Mouse (Mus musculus) thymus, adult 2 months (tissue): Measurements from ENCODE around the gene Ppfibp2.

Experiments
- CTCF ChIP-seq: fragments of 200-500 bp; IDR thresholded peaks from 2 replicates; pipeline ENCODE4 v1.5.1; 2012; ENCODE audit warnings: mild to moderate bottlenecking, control low read depth, low read length, moderate library complexity, borderline replicate concordance; ENCODE audit not compliant: control insufficient read depth, poor library complexity, insufficient read depth; ENCODE audit errors: extremely low read depth
- POLR2A ChIP-seq: fragments of 200-500 bp; IDR thresholded peaks from 2 replicates; pipeline ENCODE4 v1.6.1; 2012; ENCODE audit warnings: mild to moderate bottlenecking, low read length, control low read depth, moderate library complexity; ENCODE audit not compliant: control insufficient read depth, poor library complexity, insufficient read depth; ENCODE audit errors: extremely low read depth

DNA sequence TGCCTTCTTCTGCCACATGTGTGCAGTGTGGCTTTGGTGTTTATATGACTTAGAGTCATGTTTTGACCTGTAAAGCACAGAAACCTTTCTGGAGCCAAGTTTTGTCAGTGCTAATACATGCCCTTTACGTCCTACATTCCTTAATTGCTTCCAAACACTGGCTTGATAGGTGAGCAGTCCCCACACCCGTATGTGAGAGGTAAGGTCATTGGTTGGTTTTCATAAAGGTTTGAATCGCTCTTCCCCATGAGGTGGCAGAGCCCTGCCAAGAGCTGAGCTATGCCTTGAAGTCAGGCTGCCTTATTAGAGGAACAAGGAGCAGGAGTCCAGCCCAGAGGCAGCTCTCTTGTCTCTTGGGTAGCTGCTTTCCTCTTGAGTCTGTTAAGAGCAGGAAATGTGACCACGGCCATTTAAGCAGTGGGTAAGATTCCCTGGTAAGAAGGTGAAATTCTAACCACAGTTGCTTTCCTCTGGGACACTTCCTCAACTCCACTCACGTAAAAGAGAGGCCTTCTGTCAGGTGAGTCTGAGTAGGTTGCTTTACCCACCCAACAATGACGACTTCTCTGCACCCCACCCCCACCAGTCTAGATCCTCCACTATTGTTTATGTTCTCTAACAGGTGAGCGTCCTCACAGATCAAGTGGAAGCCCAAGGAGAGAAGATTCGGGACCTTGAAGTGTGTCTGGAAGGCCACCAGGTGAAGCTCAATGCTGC, 90.4 kb downstream of the Ppfibp2 start:
- no peak for TF ChIP-seq POLR2A
- no peak for TF ChIP-seq CTCF
